Mouse (Mus musculus) cerebellum, adult 2 months (tissue): ENCODE data around the gene Tnni2. TPM values are rescaled to one million over a fixed set of nuclear protein-coding genes. Genes with fewer than 3 reads are reported as not detected.

Experiments
- DNase-seq, 2 experiments: peaks; one replicate each; pipeline ENCODE4 v3.0.0; 2021
- H3K27ac ChIP-seq: fragments of 200-500 bp; 2 replicates; pipeline ENCODE4 v1.5.1; 2012; ENCODE audit warnings: low read length, control low read depth, inconsistent platforms; ENCODE audit not compliant: insufficient read depth
- H3K27me3 ChIP-seq: fragments of 200-500 bp; 2 replicates; pipeline ENCODE4 v1.6.1; 2012; ENCODE audit warnings: inconsistent platforms, mild to moderate bottlenecking, low read length, moderate library complexity; ENCODE audit not compliant: control insufficient read depth, insufficient read depth
- H3K4me1 ChIP-seq: fragments of 200-500 bp; 2 replicates; pipeline ENCODE4 v1.6.1; 2011; ENCODE audit warnings: low read length; ENCODE audit not compliant: control insufficient read depth, insufficient read depth
- H3K4me3 ChIP-seq: fragments of 200-500 bp; replicated peaks from 2 replicates; pipeline ENCODE3; 2011; ENCODE audit warnings: mild to moderate bottlenecking, low read depth, low read length, control low read depth; ENCODE audit not compliant: insufficient read depth
- CTCF ChIP-seq: fragments of 200-500 bp; IDR thresholded peaks from 2 replicates; pipeline ENCODE4 v1.5.1; 2011; ENCODE audit warnings: low read depth, mild to moderate bottlenecking, control low read depth, low read length, moderate library complexity, borderline replicate concordance; ENCODE audit not compliant: insufficient read depth
- POLR2A ChIP-seq: fragments of 200-500 bp; IDR thresholded peaks from 2 replicates; pipeline ENCODE4 v1.6.1; 2011; ENCODE audit warnings: low read length, control low read depth, borderline replicate concordance; ENCODE audit not compliant: insufficient read depth
- WGBS: fragments of 180-500 bp; shearing (Covaris S2); methylation state at CpG from one replicate; pipeline ENCODE4 v1.1.7; 2018; 5-methylcytosine and 5-hydroxymethylcytosine counted together
- polyA plus RNA-seq: library from polyadenylated mRNA; depleted of rRNA; stranded (reverse); fragments of >200 nt; gene quantifications from 2 replicates; pipeline ENCODE4 v1.2.3, GENCODE M21; 2012

Gene Tnni2
- polyA plus RNA-seq, 1 experiment: 0.52 TPM

- no peak overlapping the region for H3K27ac ChIP-seq
- DNase-seq: no peak
- WGBS: 98% methylated on average over 3 of the region's 3 CpGs
- no peak overlapping the region for H3K4me3 ChIP-seq
- peaks cover 9% of the 10 kb centered on the region for H3K4me1 ChIP-seq
- TF ChIP-seq POLR2A: no peak
- TF ChIP-seq CTCF: no peak
- no peaks in the 10 kb centered on the region for H3K27me3 ChIP-seq
Observed at GRCm38 (mm10) chr7:142480661-142481060, 39.1 kb downstream of the Tnni2 start.

- no peak overlapping the region for H3K27ac ChIP-seq
- peak in 1 of 2 experiments; percentile 35 for DNase-seq
- H3K4me3 ChIP-seq: no peak overlapping the region
- peak; percentile 59 for TF ChIP-seq CTCF
- no peak for TF ChIP-seq POLR2A
- H3K27me3 ChIP-seq: no peaks in the 10 kb centered on the region
- peaks cover 9% of the 10 kb centered on the region for H3K4me1 ChIP-seq
- WGBS: 25% methylated on average over 5 of the region's 5 CpGs
Observed at GRCm38 (mm10) chr7:142481186-142481567, 39.6 kb downstream of the Tnni2 start.

- Histone ChIP-seq H3K27ac (no peak overlapping the region), H3K27me3 (no peaks in the 10 kb centered on the region)
- 6% methylated on average over 22 of the region's 22 CpGs for WGBS
Observed at GRCm38 (mm10) chr7:142481568-142482255, 40.1 kb downstream of the Tnni2 start.

GRCm38 (mm10) chr7:142482256-142482609 is 40.6 kb downstream of the Tnni2 start:
- no peak for TF ChIP-seq POLR2A
- no peak for TF ChIP-seq CTCF
- Histone ChIP-seq H3K27me3 (no peaks in the 10 kb centered on the region), H3K4me1 (no peaks in the 10 kb centered on the region; the same call in 1 of the 2 replicates), H3K27ac (no peak overlapping the region), H3K4me3 (no peak overlapping the region)
- DNase-seq: no peak
- WGBS: 81% methylated on average over 6 of the region's 6 CpGs

More at GRCm38 (mm10) chr7:142481568-142482255, 40.1 kb downstream of the Tnni2 start:
- no peak overlapping the region for H3K4me3 ChIP-seq
- H3K4me1 ChIP-seq: peaks cover 5% of the 10 kb centered on the region
- no peak for DNase-seq
- no peak for TF ChIP-seq CTCF
- no peak for TF ChIP-seq POLR2A

- DNase-seq: no peak
- Histone ChIP-seq H3K4me3 (no peak overlapping the region), H3K4me1 (no peaks in the 10 kb centered on the region), H3K27ac (no peak overlapping the region), H3K27me3 (no peaks in the 10 kb centered on the region)
- WGBS: 57% methylated on average over 11 of the region's 11 CpGs
- TF ChIP-seq CTCF: no peak
- no peak for TF ChIP-seq POLR2A
Observed at GRCm38 (mm10) chr7:142483136-142483535, 41.5 kb downstream of the Tnni2 start.

GRCm38 (mm10) chr7:142484780-142485179 is 43.2 kb downstream of the Tnni2 start:
- no peaks in the 10 kb centered on the region for H3K4me1 ChIP-seq
- no peak overlapping the region for H3K27ac ChIP-seq
- H3K27me3 ChIP-seq: no peaks in the 10 kb centered on the region
- DNase-seq: no peak
- no peak overlapping the region for H3K4me3 ChIP-seq
- TF ChIP-seq POLR2A: no peak
- TF ChIP-seq CTCF: no peak
- 75% methylated on average over 12 of the region's 12 CpGs for WGBS

- Histone ChIP-seq H3K27ac (no peak overlapping the region), H3K4me3 (no peak overlapping the region), H3K27me3 (no peaks in the 10 kb centered on the region), H3K4me1 (no peaks in the 10 kb centered on the region)
- 89% methylated on average over 8 of the region's 8 CpGs for WGBS
- TF ChIP-seq POLR2A (no peak), CTCF (no peak)
- DNase-seq: no peak
Observed at GRCm38 (mm10) chr7:142486751-142487162, 45.1 kb downstream of the Tnni2 start.

- Histone ChIP-seq H3K27me3 (no peaks in the 10 kb centered on the region), H3K4me3 (no peak overlapping the region), H3K4me1 (no peaks in the 10 kb centered on the region), H3K27ac (no peak overlapping the region)
- TF ChIP-seq CTCF: no peak
- TF ChIP-seq POLR2A: no peak
- no peak for DNase-seq
- 32% methylated on average over 9 of the region's 9 CpGs for WGBS
Observed at GRCm38 (mm10) chr7:142487341-142487859, 45.8 kb downstream of the Tnni2 start.
